Mouse (Mus musculus) erythroblast, embryonic 14.5 days (primary cell): ENCODE measurements around the gene Tuba1a.

Experiments
- GATA1 ChIP-seq: IDR thresholded peaks from 2 replicates; pipeline ENCODE4 v1.6.1; 2012; ENCODE audit warnings: low read length, inconsistent platforms, mixed read lengths
- TAL1 ChIP-seq: IDR thresholded peaks from 3 replicates; pipeline ENCODE4 v1.6.1; 2012; ENCODE audit warnings: low read length, inconsistent platforms, mixed read lengths

DNA sequence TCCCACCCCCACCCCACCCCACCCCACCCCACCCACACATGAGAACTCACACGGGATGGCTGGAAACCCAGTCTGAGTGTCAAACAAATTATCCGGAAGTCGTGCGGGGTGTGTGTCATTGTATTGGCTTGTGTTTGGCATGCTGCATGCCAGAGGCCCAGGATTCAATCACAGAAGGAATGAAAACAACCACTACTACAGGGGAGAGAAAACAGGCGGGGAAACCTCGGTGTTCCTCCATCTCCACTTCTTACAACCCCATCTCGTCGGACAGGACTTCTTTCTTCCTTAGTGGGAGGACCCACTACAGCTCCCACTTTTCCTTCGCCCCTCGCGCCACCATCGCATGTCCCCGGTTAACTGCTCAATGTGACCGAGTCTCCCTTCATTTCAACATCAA lies 36.4 kb downstream of the Tuba1a start:
- no peak for TF ChIP-seq GATA1
- TF ChIP-seq TAL1 = no peak
